Mouse (Mus musculus): ENCODE data around the gene Gm29666. TPM values are rescaled to one million over a fixed set of nuclear protein-coding genes. Genes with fewer than 3 reads are reported as not detected.

The Gm29666 gene
- 0.20 and 0.21 TPM in 2 replicates for polyA plus RNA-seq (2012; rRNA removed)

DNA sequence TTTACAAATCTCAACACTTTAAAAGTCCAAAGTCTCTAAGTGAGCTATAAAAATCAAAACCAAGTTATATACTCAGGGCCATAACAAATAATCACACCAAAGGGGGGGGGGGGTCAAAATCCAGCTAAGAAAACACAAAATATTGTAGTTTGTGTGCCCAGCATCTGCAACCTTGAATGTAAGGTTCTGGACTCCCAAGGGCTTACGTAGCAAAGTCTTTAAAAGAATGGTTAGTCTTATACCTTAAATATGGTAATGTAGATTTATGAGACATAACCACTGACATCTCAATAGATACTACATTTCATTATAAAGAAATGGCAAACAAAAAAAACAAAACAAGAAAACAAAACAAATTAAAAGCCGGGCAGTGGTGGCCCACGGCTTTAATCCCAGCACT lies at the start of gene Gm29666:
Gm29666 (minus strand) TSS at position 101 of the 400 bp plus-strand sequence.

DNA sequence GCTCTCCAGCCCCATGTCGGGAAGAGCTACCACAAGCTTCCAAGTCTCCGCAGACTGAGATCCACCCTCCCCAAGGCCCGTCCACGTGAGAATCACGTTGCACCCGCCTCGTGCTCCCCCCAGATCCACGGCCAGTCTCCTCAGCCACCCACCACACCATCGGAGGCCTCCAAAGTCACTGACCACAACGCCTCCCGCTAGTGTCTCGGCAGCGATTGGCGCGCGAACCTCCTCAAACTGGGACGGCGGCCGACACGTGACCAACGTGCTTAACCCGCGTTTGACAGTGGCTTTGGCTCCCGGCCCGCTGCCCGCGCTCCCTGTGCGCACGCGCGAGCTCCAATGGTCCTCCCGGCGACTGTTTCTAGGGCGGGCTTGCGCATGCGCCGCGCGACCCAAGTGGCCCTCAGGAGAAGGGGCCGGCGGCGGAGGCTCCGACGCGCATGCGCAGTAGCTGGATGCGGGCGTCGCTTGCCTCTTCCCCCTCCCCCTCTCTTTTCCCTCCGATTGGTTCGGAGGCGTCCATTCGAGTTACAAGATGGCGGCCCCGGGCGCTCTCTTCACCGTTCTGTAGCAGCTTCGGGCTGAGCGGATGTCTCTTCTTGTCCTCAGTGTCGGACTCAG lies 3.2 kb upstream of the Gm29666 start, which contains the start of gene Nup50:
Nup50 (plus strand) TSS at position 528 of the 624 bp plus-strand sequence.

Other genes starting within 250 kb of the Gm29666 start
- 5.1 and 10.2 TPM in 2 replicates for gene Arhgap8, start 200.0 kb downstream of the Gm29666 start, polyA plus RNA-seq (2012; rRNA removed)
- 4.1 and 6.0 TPM in 2 replicates for gene Phf21b, start 64.0 kb downstream of the Gm29666 start, polyA plus RNA-seq (2012; rRNA removed)
- 6.3 and 6.7 TPM in 2 replicates for gene Nup50, start 3.4 kb upstream of the Gm29666 start, polyA plus RNA-seq (2012; rRNA removed)
- gene 5031439G07Rik, start 68.5 kb upstream of the Gm29666 start, polyA plus RNA-seq (2012; rRNA removed) = 34.1 and 37.9 TPM in 2 replicates
- gene Upk3a, start 97.1 kb upstream of the Gm29666 start, polyA plus RNA-seq (2012; rRNA removed) = 0.77 and 1.4 TPM in 2 replicates
- gene Fam118a, start 108.9 kb upstream of the Gm29666 start, polyA plus RNA-seq (2012; rRNA removed) = 11.6 and 14.0 TPM in 2 replicates
- 0.06 and 0.33 TPM in 2 replicates for gene Smc1b, start 211.9 kb upstream of the Gm29666 start, polyA plus RNA-seq (2012; rRNA removed)
- gene Ribc2, start 212.0 kb upstream of the Gm29666 start, polyA plus RNA-seq (2012; rRNA removed) = 0.40 and 0.46 TPM in 2 replicates

Measured in ovary, adult 2 months (tissue).